Mouse (Mus musculus): ENCODE results near the gene Lcn2.

The Lcn2 gene

GRCm38 (mm10) chr2:32413936-32414335, 25.9 kb upstream of the Lcn2 start:
- no peak for DNase-seq (ENCODE audit: low read depth, low spot score)

DNA sequence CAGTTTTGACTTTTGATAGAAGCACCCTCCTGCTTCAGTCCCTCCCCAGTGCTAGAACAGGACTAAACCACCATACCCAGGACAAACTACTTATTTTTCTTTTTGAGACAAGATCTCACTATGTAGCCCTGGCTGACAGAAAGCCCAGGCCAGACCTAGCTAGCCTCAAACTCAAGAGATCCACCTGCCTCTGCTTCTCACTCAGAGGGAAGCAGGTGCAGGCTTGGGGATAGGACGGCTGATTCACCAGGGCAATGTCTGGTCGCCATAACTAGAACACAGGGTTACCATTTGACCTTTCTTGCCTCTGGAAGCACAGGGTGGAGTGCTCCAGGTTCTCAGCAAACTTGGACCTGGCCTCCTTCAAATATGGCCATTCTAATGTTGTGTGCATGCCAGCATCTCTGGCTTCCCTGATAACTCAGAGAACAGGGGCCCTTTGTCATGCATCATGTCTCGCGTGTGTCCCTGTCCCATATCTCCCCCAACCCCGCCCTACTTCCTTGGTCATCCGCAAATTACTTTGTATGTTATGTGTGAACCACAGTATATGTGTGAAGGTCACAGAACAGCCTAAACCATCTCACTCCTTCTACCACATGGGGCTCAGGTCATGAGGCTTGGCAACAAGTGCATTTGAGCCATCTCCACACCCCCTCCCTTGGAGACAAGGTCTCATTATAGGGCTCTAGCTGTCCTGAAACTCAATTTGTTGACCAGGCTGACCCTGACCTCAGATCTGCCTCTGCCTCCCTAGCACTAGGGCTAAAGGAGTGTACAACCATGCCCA, 24.9 kb upstream of the Lcn2 start:
- DNase-seq (ENCODE audit: low read depth, low spot score), result no peak

DNA sequence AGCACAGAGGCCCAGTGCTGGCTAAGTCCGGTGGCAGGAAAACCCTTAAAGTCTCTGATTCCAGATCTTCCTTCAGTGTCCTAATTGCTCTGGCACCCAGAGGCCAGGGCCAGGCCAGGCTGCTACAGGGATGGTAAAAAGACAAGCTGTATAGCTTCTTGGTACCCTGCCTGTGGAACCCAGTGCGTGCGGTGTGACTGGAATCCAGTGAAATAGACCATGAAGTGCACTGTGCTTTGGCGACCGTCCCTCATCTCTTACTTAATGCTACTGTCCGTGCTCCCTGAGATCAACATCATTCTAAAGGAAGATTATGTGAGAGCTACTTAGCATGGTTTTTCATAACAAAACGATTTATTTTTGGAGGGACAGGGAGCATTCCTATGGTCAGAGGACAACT, 23.4 kb upstream of the Lcn2 start:
- DNase-seq (ENCODE audit: low read depth, low spot score), result no peak

- DNase-seq (ENCODE audit: low read depth, low spot score), result no peak
Measured at GRCm38 (mm10) chr2:32408429-32409424, 20.7 kb upstream of the Lcn2 start.

- no peak for DNase-seq (ENCODE audit: low read depth, low spot score)
Measured at GRCm38 (mm10) chr2:32407144-32407824, 19.2 kb upstream of the Lcn2 start.

DNA sequence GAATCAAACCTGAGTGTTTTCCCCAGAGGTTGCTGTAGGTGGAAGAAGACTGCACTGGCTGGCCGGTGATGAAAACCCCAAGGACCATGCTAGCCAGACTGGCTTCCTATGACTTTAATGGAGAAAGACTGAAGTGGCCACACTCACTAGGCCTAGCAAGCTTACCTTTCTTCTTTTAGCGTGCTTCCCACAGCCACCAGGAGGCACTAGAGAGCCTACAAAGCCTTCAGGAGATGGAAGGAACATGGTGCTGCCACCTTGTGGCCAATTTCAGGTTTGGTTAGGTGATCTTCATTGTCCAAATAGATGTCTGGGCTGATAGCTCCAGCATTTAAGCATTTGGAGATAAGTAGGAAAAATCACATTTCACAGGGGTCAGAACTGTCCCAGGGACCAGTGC, 16.6 kb upstream of the Lcn2 start:
- peak; percentile 97 for DNase-seq (ENCODE audit: low read depth, low spot score)

GRCm38 (mm10) chr2:32396695-32397094, 8.6 kb upstream of the Lcn2 start:
- DNase-seq (ENCODE audit: low read depth, low spot score), result no peak

DNA sequence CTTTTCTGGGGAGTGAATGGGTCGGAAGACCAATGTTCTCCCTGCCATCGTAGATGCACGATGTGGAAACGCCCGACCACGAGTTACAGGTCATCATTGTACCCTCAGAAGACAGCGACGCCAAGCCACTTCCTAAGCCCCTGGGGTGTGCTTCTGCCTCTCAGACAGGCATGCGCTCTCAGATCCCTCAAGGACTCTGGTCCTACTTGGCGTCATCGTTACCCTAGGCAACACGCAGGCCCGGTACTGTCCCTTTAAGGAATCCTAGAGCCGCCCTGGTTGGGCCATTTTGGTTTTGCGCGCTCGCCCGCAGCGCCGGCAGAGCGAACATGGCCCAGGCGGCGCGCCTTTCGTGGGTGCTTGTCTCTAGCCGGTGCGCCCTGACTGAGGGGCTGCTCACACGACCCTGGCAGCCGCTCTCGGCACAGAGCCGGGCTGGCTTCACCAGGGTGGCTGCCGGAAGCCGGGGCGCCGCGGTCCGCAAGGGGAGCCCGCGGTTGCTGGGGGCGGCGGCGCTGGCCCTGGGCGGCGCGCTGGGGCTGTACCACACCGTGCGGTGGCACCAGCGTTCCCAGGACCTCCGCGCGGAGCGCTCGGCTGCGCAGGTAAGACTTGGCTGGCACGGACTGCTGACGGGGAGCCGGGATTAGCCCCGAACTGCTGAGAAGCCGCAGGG, 8.0 kb upstream of the Lcn2 start:
- DNase-seq (ENCODE audit: low read depth, low spot score), result peak; percentile 97

DNA sequence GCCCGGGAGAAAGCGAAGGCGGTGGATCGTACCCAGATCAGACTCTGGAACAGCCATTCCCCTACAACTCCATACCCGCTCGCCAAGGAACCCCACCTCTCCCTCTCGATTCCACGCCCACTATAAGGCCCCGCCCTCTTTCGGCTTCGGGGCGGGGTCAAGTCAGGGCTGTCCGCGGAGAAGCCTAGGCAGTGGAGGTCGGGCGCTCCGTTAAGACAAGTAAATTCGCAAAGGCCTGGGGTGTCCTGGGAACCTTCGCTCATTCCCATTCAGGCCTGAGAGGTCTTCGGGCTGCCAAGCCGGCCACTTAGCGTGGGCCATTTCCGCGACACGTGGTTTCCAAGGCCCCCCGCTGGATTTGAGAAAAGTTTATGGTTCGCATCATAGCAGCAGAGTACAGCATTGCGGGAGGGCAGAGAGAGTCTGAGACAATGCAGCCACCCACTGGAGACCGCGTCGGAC, 7.5 kb upstream of the Lcn2 start, which contains the start of gene Ptges2:
Ptges2 (plus strand) TSS at position 413 of the 462 bp plus-strand sequence.
- peak; percentile 96 for DNase-seq (ENCODE audit: low read depth, low spot score)

DNA sequence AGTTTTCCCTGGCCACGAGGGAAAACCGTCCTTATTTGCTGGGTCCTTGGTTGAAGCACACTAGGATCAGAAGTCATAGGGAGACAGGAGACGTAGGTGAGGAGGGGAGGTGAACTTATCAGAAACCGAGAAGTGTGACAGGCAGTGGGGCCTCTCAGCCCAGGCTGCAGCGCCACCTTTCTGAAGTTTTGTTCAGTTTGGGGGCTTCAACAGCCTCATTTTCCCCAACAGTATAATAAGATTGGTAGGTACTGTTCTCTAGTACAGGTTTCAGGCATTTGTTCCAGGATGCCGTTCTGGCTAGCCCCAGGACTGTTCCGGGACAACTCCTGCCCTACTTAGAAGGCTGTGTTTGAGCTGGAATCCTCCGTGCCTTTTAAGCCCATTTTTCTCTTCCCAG, 6.9 kb upstream of the Lcn2 start:
- peak; percentile 40 for DNase-seq (ENCODE audit: low read depth, low spot score)

- DNase-seq (ENCODE audit: low read depth, low spot score), result no peak
Measured at GRCm38 (mm10) chr2:32392063-32392462, 4.0 kb upstream of the Lcn2 start.

- peak; percentile 83 for DNase-seq (ENCODE audit: low read depth, low spot score)
Measured at GRCm38 (mm10) chr2:32390871-32391270, 2.8 kb upstream of the Lcn2 start.

DNA sequence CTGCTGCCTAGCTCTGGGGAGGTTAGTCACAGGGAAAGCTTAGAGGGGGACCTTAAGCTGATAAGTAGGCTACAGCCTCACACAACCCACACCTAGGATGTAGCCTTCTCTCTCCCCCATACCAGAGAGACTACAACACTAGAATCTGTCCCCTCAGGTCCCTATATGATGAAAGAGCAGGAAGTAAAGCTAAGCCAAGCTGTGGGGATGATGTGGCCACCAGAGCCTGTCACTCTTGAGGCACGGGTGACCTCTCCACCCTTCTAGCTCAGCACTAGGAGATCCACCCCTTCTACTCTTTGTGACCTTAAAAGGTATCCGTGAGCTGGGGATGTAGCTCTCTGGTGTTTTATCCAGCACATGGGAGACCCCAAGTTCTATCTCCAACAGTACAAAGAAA, 1.1 kb upstream of the Lcn2 start:
- DNase-seq (ENCODE audit: low read depth, low spot score), result no peak

DNA sequence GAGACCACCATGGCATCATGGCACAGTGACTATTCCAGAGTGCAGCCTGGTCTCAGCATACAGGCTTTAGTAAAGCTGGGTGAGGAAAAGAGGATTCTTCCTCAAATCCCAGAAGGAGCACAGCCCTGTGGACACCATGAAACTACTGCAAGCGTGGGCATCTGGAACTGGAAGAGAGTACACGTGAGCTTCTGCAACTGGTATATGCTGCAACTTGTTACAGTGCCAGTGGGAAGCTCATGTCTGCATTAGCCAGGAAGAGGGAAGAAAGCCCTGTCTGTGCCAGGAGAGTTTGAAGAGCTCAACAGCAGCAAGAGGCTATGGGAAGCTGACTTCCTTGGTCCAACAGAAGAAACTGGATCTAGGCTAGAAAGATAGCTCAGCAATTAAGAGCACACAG, 5.4 kb downstream of the Lcn2 start:
- no peak for DNase-seq (ENCODE audit: low read depth, low spot score)

DNA sequence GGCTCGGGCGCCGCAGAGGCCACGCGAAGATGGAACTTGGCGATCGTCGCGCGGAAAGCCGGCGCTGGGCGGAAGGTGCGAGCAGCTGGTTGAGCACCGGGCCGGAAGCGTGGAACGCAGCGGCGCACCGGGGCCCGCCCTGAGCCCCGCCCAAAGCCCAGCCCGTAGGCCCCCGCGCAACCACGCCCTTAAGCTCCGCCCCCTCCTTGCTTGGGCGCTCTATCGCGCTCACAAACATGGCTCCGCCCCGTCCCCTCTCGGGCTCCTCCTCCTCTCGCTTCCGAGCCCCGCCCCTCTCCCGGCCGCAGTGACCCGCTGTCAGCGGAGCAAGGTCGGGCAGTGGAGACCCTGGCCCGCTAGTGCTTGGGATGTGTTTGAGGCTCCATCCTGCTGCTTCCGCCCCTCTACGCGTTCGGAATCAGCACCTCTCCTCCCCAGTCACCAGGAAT, 6.3 kb downstream of the Lcn2 start, which contains the start of gene 1110008P14Rik:
1110008P14Rik (minus strand) TSS at position 164 of the 449 bp plus-strand sequence.
- DNase-seq (ENCODE audit: low read depth, low spot score), result peak; percentile 97

DNA sequence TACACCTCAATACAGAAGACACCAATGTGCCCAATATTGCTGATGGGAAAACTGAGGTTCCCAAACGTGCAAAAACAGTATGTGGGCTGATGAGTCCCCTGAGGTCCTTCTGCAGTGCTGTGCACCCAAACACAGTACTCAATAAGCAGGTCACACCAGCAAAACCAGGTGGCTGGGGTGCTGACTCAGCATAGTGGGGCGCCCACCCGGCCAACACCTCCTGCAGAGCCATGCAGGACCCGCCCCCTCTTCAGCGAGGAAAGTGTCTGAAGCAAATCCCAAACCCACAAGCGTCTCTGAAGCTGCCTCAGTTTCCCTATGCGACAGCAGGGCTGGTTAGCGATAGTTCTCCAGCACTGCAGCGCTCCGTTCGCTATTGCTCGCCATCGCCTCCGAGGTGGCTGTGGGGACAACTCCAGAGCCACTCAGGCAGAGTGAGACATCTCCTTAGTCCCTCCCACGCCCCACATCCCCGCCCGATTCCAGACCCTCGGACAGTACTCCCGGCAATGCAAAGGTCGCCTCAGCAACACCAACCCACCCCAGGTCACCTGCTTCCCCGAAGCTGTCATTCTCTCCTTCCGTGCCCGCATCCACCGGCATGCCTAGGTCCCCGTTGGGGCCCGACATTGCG, 6.8 kb downstream of the Lcn2 start:
- DNase-seq (ENCODE audit: low read depth, low spot score), result no peak

DNA sequence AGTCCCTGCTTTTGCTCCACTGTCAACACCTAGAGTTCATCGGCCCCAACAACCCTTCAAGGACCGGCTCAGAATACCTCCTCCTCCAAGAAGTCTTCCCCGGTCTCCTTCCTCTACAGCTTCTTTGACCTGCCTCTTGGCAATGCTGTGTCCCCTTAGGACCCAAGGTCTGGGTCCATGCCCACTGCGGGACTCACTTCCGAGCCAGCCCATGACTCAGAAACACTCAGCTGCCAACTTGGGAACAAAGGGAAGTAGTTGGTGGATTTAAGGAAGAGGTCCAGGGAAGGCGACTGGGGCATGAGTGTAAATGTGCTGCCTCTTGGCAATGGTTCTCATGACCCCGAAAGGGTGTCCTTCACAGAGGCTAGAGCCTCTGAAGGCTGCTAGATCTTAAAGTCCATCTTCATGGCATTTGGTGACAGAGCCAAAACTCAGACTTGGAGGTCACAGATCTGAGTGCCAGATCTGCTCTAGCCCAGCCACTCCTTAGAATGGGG, 8.0 kb downstream of the Lcn2 start:
- DNase-seq (ENCODE audit: low read depth, low spot score), result no peak

- DNase-seq (ENCODE audit: low read depth, low spot score), result no peak
Measured at GRCm38 (mm10) chr2:32376963-32377362, 11.1 kb downstream of the Lcn2 start.

DNA sequence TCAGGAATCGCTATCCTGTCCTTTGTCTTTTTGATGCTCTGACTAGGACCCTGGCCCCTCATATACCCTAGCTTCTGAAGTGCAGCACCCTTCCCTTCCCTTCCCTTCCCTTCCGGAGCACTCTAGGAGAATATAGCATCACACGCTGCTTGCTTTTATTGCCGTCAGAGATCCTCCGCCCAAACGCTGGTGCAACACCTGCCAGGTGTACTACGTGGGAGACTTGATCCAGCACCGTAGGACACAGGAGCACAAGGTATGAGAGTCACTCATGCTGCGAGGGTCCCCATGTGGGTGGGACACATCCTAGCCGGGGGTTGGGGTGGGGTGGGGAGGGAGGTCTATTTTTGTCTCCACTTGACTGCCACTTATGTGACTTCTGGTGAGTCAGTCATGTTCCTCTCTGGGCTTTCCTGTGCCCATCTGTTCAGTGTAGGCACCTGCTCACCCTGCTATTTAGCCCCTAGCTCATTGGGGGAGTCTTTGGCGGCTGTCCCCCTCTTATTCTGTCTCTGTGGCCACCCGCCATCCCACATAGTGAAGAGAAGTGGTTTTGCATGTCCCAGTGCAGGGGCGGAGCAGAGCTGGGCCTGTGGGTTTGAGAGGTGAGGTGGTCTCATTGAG, 12.6 kb downstream of the Lcn2 start:
- DNase-seq (ENCODE audit: low read depth, low spot score), result no peak

GRCm38 (mm10) chr2:32374191-32374590, 13.9 kb downstream of the Lcn2 start:
- DNase-seq (ENCODE audit: low read depth, low spot score), result no peak
